Mouse (Mus musculus): ENCODE data around the gene Lrrk1.

Lrrk1 gene

DNA sequence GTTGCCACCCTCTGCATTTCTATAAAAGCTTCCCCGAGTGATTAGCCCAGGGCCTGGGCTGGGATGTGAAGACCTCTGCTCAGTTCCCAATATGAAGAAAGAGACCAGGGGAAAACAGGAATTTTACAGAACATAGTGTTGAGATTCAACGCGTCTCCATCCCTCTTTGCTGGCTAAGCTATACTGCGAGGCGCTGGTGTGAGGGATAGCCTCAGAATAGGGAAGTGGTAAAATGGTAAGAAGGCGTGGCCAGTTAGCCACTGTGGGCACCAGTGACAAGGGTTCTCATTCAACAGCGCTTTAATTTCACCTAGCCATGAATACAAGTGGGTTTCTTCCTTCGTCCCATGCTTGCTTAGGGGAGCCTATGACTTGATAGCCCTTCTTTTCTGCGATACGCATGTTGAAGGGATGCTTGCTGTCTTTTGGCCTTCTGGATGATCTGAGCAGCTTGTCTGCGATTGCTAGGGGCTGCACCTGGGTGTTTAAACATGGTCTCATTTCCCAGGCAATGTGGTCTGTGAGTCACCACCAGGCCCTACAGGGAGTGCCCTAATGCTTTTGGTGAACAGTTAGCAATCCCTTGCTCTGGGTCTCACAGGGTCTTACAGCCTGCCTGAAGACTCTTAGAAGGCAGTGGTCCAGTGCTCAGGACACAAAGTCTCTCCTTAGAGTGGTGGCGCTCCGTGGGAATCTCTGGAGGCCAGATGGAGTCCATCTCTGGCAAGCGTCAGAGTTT is 84.1 kb downstream of the Lrrk1 start:
- DNase-seq (ENCODE audit: low spot score in 2 of 2), result peak; percentile 30 to 38

DNA sequence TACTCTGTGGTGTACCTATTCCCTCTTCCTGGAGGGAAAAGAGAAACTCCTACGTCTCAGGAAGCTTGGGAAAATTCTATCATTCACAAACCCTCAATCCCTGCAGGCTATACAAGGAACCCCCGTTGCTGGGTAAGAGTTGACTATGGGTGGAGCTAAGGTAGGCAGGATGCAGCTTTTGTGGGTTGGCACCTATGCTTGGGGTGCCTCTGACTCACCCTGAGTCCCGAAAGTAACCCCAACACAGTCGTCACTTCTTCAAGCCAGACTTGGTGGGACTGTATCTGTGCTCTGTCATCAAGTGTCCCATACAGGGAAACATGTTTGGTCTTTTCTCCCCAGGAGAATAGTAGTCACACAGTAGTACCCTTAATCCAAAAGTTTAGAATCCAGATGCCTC is 86.7 kb downstream of the Lrrk1 start:
- DNase-seq (ENCODE audit: low spot score in 2 of 2), result no peak

DNA sequence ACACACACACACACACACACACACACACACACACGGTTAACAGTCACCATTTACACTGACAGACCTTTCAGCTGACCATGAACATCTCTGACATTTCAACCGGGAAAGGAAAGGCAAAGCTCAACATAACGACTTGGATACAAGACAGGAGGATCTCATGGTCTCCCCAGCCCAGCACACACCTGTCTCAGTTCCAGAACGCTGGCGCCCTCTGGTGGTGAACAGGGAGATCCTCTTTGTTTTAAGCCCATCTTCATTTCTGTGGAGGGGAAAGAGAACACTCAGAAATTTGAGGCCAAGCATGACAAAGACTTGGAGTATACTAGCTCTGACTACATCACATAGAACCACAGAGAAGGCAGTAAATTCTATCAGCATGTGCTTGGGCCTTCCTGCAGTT is 87.5 kb downstream of the Lrrk1 start:
- peak; percentile 68 to 73 for DNase-seq (ENCODE audit: low spot score in 2 of 2)

DNA sequence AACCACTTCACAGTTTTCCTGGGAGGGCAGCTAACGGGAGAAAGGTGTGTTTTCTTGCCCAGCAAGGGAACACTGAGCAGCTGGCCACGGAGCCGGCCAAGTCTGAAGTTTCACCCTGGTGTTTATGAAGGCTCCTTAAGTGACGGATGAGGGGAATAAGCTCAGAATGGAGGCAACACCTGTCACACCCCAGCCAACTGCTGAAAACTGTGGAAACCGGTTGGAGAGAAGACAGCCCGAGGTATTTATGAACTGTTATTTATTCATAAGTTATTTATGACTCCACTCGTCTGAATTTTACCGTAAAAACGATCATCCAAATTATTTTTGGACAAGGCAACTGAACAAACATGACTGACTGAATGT is 90.5 kb downstream of the Lrrk1 start:
- no peak for DNase-seq (ENCODE audit: low spot score in 2 of 2)

DNA sequence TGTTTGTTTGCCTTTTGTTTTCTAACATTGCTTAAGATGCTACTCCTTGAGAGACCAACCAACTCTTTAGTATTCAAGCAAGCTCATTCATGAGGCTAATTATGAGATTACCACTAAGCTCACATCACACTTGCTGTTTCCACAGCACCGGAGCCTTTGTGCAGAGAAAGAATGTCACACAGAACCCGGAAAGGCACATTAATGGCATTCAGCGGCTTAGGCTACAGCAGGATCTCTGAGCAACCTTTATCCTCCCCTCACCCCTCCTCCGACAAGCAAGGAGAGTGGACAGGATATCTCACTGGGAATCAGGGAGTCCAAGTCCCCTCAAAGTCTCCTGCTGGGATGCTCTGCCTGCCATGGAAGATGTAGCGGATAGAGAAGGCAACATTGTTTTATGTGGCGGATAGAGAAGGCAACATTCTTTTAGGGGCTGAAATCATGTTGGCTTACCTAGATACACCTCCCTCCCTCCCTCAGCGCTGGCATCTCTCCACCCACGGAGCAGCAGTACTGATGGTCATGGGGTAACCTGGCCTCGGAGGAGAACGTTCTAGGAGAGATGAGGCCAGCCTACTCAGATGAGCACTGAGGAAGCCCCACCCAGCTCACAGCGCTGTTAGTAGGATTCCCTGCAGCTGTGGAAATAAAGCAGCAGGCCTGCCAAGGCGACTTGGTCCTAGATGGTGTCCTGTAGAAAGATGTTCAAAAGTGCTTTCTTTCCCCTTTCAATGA is 91.1 kb downstream of the Lrrk1 start:
- DNase-seq (ENCODE audit: low spot score in 2 of 2), result no peak

DNA sequence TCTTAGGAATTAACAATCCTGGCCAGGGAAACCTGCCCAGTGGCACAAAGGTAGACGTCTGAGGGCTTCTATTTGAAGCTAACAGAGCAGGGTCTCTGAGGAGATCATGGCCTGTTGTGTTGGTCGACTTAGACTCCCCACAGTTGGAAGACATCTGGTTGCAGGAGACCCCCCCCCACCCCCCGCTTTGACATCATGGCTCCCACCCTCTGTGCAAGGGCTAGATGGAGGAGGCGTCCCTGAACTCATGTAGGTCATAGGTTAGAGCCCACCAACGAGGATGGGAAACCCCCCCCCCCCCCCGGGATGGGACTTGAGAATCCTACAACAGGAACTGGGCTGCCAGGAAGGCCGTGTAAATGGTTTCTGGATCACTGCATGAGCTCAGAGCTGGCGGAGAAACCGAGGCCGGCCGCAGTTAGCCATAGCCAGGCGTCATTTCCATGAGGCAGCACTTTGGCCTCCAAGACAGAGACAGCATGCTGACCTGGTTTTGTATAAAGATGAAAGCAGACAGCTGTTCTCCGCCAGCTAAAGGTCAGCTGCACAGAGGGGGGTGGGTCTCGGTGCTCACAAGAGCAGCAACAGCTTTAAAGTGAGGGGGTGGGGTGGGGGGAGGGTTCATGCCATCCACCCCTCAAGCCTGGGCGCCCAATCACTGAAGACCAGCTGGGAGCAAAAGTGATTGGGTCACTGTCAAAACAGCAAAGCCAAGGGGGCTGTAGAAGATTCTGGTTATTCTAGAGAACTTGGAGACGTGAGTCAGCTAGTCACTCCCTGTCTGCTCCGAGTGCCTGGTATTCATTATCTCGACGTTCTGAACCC is 95.4 kb downstream of the Lrrk1 start:
- no peak for DNase-seq (ENCODE audit: low spot score in 2 of 2)

DNA sequence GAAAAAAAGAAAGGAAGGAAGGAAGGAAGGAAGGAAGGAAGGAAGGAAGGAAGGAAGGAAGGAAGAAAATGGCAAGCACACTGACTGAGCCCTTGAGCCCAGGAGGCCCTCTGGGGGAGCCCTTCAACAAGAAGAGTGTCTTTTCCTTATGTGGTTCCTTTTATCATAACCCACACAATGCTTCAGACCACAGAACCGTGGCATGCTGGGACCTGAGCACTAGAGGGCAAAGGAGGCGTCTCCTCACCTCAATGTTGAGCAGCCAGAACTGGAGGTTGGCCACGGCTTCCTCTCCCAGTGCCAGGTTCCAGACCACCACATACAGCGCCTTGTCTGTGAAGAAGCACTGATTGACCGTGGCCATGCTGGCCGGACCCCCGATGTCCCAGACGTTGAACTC is 96.1 kb downstream of the Lrrk1 start:
- no peak for DNase-seq (ENCODE audit: low spot score in 2 of 2)

DNA sequence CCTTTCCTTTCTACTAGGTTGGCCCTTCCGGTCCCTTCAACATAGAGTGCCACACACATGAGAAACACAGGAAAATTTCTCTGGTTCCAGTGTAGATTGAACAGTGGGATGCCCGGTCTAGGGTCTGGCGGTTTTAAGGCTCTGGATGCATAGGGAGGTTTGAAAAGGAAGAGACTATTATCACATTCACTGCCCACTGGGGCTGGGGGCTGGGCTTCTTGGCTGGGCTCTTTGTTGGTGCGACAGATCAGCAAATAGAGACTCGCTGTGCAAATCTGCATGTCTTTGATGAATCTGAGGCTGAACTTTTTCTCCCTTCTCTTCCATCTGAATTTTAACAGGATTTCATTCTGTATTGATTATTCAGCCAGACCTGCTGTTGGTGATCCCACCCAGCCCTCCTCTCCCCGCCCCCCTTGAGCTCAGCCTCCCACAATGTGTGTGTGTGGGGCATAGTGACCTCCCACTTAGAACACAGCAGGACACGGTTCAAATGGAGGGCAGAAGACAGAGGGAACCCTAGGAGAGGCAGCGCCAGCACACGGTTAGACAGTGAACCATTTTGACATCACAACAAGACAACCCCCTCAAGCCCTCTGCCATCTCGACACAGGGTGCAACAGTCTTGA is 105.1 kb downstream of the Lrrk1 start:
- DNase-seq (ENCODE audit: low spot score in 2 of 2), result no peak

DNA sequence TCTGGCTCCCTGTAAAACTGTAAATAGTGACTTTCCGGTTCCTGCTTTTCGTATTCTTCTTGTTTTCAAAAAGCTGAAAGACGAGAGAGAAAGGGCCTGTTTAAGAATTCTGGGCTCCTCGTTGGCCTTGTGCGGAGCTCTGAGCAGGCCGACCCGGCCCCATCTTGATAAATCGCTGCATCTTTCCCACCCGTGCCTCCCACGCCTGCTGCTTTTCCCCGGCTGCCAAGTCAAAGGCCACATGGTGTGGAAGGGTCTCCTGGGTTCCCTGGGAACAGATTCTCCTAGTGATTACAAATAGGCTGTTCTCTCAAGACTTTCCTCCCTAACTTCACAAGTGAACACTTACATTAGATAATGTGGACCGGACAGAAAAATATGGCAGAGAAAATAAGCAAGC is 105.9 kb downstream of the Lrrk1 start:
- no peak for DNase-seq (ENCODE audit: low spot score in 2 of 2)

DNA sequence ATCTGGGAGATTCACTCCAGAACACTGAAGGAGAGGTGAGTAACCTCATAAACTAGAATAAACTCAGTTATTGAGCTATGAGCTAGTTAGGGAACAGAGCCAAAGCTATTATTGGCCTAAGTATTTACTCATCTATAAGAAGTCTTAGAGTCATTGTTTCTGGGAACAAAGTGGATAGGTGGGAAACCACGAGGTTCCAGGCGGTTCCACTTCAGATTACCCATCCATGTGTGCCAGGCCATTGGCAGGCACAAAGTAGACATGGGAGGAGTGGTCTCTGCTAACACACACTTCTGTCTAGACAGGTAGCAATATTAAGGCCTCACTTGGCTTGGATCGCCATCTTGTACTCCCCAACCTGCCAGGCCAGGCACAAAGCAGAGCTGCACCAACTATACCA is 110.1 kb downstream of the Lrrk1 start:
- no peak for DNase-seq (ENCODE audit: low spot score in 2 of 2)

DNA sequence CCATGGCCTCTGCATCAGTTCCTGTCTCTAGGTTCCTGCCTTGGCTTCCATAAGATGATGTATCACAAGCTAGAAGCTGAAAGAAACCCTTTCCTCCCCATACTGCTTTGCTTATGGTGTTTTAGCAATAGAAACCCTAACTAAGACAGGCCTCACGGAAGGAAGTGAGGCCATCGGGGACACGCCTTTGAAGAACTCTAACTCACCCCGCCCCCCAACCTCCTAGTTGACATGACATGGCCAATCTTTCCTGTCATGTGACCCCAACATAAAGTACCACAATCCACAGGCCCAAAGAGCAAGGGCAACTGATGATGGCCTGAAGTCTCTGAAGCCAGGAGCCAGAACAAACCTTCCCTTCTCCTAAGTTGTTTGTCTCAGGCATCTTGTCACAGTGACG is 114.7 kb downstream of the Lrrk1 start:
- no peak for DNase-seq (ENCODE audit: low spot score in 2 of 2)

DNA sequence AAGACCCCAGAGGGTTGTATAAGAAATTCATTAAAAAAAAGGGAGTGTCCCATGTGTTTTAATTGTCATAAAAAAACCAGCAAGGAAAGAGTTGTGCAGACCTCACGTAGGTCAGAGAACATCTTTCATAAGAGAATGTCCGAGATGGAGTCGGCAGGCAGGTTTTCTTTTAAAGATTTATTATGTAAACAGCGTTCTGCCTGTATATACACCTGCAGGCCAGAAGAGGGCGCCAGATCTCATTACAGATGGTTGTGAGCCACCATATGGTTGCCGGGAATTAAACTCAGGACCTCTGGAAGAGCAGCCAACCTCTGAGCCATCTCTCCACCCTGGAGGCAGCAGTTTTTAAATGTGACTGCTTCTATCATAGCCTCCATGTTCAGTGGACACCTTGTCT is 116.9 kb downstream of the Lrrk1 start:
- DNase-seq (ENCODE audit: low spot score in 2 of 2), result no peak

DNA sequence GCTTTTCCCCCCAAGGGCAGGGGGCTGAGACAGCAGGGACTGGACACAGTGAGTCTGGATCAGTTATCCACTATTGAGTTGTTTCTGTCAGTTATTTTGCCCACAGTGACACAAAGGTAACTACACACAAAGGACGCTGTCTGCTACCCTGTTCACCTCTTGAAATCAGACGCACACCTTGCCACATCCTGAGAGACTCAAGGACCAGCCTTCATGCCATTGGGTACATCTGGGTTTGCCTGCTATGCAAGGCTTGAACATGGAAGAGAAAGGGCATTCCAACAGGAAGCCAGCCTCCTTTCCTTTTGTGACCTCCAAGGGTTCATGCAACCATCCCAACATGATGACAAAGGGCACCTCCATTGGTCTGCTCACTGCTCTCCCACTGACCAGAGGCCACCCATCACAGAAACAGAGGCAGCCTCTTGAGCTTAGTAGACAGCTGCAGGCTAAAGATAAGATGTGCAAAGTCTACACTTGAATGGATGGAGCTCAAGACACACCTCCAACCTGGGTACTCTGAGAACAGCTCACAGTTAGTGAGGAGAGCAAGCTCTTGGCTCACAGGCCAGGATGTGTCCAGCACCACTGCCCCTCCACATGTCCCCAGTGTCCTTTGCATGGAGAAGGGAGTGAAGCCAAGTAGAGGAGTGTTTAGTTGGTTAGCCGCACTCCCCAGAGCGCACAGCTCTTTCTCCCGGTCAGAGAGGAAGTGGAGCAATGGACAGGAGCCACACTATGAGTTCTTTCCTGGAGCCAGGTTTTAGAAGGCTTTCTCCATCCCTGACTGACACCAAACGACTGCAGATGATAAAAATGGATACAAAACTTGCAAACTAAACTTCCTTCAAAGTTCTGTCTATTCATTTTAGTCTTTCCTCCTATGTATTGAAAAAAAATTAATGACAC is 121.0 kb downstream of the Lrrk1 start:
- DNase-seq (ENCODE audit: low spot score in 2 of 2), result peak; percentile 24 to 56

DNA sequence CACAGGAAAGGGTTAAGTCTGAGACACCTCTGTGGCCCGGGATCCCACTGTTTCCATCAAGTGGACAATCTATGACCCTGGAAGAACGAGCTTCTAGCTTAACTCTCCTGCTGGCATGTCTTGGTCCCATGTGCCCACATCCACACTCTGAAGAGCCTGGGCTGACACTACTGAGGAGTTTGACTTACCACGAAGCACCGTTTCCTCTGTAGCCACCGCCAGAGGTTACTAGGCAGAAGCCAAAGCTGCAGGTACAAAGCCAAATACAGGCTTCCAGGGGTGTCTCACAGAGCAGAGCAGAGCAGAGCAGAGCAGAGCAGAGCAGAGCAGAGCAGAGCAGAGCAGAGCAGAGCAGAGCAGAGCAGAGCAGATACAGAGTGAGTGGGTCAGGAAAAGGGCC is 124.7 kb downstream of the Lrrk1 start:
- DNase-seq (ENCODE audit: low spot score in 2 of 2), result no peak

DNA sequence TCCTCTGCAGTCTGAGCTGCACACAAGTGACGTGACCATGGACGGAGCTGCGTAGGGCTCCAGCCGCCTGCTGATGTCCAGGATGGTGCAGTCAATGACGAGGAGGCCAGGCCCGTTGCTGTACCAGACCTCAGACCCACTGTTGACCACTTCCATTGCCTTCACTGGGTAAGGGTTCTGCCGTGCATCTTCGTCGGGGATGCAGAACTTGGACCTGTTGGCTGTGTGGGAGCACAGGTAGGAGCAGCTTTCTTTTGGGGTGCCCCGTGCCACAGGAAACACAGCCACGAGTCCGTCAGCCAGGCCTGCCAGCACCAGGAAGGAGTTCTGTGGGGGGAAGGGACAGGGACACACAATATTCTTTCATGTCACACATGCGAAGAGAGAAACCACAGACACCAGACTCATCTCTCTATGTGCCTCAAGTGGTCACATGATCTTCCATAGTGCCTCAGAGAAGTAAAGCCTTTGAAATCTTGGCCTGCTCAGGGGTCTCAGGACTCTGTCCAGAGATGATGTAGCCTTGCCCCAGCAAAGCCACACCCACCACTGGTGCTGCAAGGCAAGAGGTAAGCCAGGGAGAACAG is 125.5 kb downstream of the Lrrk1 start:
- no peak for DNase-seq (ENCODE audit: low spot score in 2 of 2)

DNA sequence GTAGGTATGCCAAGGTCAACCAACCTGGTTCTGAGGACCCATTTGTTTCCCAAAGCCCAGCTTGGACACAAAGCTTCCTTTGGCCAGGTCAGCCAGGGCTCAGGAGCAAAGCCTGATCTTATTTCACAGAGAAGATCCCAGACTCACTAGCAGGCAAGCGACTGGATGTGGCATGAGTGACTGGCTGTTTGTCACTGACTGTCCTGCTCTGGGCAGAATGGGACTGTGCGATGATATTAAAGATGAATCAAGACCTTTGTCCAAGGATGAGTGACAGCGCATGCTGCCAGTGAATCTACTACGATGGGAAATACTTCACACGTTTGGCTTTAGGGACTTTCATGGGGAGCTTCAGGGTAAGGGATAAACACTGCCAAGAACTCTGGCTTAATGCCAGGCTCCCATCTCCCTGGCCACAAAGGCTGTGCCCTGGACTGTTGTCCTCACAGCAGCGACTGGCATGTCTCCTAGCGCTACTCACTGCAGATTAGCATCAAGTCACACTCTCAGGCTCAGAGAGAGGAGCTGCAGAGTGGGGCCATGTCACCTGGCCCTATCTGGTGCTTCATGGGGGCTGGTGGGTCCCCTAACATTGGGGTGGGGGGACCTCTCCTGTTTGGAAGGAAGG is 127.3 kb downstream of the Lrrk1 start:
- DNase-seq (ENCODE audit: low spot score in 2 of 2), result no peak

DNA sequence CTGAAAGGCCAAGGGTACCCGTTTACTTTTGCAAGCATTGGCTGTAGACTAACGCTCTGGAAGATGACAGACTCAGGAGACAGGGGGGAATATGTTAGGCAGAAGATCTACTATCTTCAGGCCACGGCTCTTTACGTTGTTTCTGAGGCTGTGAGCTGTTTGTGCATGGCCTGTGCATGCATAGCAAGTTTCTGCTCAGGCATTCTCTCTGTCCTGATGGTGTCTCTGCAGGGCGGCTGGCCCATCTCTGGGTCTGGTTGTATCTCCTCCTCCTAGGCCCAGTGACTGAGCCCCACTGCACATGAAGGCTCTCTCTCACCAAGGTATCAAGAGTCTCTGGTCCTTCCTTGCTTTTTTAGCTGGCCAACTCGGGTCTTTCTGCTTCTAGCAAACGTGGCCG is 127.9 kb downstream of the Lrrk1 start:
- DNase-seq (ENCODE audit: low spot score in 2 of 2), result no peak

DNA sequence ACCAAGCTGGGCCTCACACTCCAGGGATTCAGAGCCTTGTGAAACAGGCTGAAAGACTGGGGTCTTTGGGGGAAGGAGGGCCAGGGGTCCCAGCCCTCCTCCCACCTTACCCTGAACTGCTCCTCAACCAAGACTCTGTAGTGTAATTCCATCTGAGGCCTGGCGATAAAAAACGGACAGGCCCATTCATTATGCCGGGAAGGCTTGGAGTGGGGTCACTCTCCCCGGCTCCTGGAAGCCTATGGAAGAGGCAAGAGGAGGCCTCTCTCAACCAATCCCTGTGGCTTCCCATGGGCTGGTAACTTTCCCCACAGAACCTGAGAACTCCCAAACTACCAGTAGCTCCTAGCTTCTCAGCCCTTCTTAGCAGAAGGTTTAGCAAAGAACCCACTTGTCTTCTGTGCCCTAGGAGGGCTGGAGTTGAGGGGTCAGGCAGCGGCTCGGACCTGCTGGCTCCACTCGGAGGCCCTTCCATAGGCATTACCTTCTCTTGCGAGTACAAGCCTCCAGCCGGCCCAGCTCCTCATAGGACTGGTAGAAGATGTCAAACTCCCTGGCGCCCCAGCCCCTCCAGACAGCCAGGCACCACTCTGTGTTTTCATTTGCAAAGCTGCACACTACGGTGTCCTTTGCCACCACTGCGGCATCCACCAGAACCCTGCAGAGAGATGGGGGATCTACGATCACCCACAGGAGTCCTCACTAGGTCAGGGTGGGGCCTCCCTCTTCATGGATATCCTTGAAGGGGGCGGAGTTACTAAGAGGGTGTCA is 128.5 kb downstream of the Lrrk1 start:
- DNase-seq (ENCODE audit: low spot score in 2 of 2), result no peak

DNA sequence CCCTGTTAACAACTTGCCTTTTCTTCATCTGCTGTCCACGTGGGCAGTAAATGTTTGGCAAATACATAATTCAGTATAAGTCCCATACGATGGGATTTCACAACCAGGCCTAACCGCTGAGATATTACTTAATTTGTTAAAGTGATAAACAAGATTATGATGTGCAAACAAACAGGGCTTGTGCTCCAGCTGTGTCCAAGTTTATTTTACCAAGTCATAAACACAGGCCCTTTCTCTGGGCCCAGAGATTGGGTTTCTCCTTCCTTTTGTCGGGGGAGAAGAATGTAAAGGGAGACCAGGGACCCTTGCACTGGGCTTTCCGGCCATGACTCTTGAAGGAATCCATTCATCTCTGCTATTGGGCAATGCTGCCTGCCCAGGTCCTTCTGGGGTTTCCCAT is 129.2 kb downstream of the Lrrk1 start:
- DNase-seq (ENCODE audit: low spot score in 2 of 2), result no peak

DNA sequence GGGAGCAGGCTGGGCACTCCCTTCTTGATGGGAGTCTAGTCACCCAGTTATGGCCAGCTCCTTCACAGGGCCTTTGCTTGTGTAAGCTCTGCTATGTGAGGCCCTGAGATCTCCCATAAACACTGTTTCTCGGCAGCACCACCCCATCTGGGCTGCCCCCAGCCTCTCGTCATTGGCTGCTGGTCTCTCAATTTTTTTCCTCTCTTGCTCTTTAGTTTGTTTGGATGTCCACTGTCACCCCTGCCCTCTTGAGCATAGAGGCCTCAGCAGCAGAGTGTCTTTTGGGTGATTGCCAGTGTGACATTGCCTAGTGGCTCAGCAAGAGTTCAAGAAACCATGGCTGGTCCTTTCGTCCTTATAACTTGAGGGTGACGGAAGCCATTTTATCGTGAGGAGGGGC is 130.9 kb downstream of the Lrrk1 start:
- DNase-seq (ENCODE audit: low spot score in 2 of 2), result no peak

Data from spleen, postnatal 36 days (tissue).